Mouse (Mus musculus) right cerebral cortex, adult 18-20 months (tissue): ENCODE data around the gene Phtf2.
"Not testable (repeated sequence)": the region's sequence is repeated elsewhere in the genome, so short reads cannot be mapped to it uniquely, and the experiment has no call there.

Experiments
- DNase-seq: peaks from one replicate; pipeline ENCODE4 v3.0.0; 2022; ENCODE audit warnings: mixed read lengths

Phtf2 gene

GRCm38 (mm10) chr5:20762441-20762840, 119.5 kb downstream of the Phtf2 start:
- DNase-seq = not testable (repeated sequence)

DNA sequence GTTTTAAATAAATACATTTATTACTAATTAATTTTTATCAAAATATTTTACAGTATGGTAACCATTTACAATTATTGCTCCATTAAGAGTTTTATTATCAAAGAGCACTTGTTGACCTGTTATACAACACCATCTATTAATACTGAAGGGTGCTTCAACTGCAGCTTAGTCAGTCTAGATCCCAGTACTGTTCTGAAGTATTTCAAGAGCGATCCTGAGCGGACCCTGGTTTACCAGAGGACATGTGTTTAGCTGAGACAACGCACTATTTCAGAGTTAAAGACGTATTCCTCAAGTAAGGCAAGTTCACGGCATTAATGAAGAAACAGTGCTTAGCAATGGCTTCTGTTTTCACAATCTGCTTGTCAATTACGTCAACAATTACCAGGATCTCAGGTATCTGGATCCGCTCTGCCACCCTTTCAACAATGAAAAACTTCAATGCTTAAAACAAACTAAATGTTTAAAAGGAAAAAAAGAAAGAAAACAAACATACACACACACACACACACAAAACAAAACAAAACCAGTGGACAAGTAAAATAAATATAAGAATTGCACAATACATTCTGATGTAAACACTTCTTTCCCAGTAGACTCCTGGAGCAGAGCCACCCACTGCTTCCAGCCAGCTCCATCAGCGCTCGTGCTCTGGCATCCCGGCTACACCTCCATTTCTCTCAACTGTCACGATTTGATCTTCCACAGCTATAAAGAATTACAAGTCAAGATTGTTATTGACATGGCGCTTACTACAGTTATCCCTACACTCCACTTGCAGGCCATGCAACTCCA, 121.4 kb downstream of the Phtf2 start:
- no peak for DNase-seq

GRCm38 (mm10) chr5:20759771-20760170, 122.2 kb downstream of the Phtf2 start:
- no peak for DNase-seq

- DNase-seq = no peak
Observed at GRCm38 (mm10) chr5:20753963-20754362, 128.0 kb downstream of the Phtf2 start.

DNA sequence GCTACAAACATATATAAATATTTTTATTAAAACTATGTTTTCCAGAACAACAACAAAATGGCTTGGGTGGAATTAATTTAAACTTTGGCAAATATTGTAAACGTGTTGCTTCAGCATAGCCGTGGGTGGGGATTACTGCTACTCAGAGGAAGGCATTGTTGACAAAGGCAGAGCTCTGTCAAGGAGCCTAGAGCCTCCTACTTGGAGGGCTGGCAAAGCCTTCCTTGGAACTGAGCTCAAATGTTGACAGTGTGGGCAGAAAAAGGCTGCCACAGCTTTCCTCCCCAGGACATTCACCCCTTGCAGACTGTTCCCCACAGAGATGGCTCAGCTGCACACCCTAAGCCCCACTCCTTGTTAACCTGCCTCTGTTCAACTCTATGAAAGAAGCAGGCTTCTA, 128.8 kb downstream of the Phtf2 start:
- peak; percentile 20 for DNase-seq

- no peak for DNase-seq
Observed at GRCm38 (mm10) chr5:20751696-20752095, 130.2 kb downstream of the Phtf2 start.

- no peak for DNase-seq
Observed at GRCm38 (mm10) chr5:20751000-20751399, 130.9 kb downstream of the Phtf2 start.

DNA sequence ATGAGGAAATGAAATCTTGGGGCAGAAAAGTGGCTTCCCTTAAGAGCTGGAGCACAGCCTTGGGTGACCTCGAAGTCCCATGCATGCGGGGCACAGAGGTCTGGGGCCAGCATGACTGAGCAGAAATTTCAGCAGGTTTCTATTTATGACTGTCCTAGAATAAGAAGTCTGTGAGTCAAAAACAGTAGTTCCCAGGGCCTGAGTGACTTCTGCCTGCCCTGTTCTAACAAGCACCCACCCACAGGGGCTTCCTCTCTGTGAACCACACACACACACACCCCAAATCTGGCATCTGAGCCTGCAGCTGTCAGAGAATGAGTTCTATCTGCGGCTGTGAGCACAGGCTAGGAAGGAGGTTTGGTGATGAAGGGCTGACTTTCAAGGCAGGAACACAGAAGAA, 132.4 kb downstream of the Phtf2 start:
- DNase-seq = no peak

DNA sequence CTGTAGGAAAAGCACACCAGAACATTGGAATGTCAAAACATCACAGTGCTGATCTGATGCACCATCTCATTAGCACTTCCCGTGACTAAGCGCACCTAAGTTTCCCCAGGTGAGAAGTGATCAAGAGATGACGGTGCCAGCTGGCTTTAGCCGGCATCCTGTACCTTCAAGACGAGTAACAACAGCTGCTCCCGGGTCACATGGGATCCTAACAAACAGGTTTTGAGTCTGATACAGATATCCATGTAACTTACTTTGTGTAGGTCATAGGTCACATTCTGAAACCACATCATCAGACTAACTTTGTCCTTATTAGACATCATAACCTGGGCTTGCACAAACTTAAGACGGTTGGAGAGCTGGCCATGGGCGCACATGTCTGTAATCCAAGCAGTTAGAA, 133.1 kb downstream of the Phtf2 start:
- no peak for DNase-seq

- DNase-seq = no peak
Observed at GRCm38 (mm10) chr5:20748142-20748541, 133.8 kb downstream of the Phtf2 start.

GRCm38 (mm10) chr5:20741936-20742335, 140.0 kb downstream of the Phtf2 start:
- no peak for DNase-seq

DNA sequence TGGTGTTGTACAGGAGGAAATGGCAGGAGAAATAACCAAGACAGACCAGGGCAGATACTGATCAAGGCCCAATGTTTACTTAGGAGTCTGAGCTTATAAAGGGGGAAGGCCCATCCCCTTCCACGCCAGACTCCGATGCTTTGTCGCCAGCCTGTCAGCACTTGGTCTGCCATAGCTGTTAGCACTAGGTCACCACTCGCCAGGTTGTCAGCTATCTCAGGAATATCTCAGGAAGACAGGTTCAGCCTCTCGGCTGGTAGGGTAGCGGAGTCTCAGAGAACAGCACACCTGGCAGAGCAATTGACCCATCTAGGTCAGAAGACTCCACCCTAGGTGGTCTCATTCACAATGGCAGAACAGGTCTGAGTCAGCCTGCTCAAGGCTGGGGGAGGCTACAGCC, 140.7 kb downstream of the Phtf2 start:
- no peak for DNase-seq

GRCm38 (mm10) chr5:20738795-20739194, 143.1 kb downstream of the Phtf2 start:
- no peak for DNase-seq

- not testable (repeated sequence) for DNase-seq
Observed at GRCm38 (mm10) chr5:20723226-20723625, 158.7 kb downstream of the Phtf2 start.

DNA sequence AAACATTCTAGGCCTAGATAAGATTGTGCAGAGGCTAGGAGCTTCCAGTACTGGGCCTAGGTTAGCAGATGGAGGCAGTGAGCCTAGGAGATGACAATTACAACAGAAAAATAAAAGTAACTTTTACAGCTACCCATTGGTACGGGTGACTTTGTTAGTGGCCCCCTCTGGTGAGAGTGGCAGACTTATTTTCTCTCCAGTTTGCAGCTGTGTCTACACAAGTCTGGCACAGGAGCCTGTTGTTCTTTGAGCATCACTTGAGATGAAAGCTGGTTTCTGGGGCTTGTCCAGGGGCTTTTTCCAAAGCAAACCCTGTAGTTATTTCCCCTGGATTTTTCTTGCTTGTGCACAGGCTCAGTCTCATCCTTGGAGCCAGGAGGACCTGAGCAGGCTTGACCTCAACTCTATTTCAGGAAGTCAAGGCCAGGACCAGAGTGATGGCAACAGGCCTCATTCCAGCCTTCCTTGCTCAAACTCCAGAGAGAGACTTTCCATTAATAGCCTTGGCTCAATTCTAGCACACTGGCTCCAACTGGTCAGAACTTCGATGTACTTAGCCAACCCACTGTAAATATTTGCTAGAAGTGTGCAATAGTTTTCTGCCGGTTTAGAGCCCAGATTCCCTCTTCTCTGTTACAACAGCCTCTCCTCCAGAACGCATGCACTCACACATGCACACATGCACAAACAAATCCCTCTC, 161.6 kb downstream of the Phtf2 start:
- DNase-seq = no peak

DNA sequence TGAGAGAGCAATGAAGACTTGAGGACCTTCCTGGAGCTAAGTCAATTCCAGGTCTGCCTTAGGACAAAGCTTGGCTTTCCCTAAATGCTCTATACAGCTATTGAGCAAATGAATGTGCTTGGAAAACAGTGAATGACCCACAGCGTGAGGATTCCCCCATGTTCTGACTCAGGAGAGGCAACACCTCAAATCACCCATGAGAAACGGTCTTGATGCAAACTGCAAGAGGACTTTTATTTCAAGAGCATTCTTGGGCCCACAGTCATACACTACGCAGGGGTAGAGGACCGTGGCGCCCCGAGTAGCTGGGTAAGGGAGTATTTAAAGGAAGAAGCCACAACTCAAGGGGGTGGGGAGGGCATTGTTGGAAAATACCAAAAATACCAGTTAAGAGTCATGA, 165.9 kb downstream of the Phtf2 start:
- DNase-seq = not testable (repeated sequence)

GRCm38 (mm10) chr5:20714619-20715018, 167.3 kb downstream of the Phtf2 start:
- DNase-seq = not testable (repeated sequence)

- not testable (repeated sequence) for DNase-seq
Observed at GRCm38 (mm10) chr5:20710845-20711244, 171.1 kb downstream of the Phtf2 start.
